Mouse (Mus musculus): ENCODE measurements at regions not wholly inside any gene's neighbourhood (a gene's known extent, or its start where the extent isn't known, plus 50 kb on each side); places are given as distances from the start of the nearest gene placed in this dataset.

DNA sequence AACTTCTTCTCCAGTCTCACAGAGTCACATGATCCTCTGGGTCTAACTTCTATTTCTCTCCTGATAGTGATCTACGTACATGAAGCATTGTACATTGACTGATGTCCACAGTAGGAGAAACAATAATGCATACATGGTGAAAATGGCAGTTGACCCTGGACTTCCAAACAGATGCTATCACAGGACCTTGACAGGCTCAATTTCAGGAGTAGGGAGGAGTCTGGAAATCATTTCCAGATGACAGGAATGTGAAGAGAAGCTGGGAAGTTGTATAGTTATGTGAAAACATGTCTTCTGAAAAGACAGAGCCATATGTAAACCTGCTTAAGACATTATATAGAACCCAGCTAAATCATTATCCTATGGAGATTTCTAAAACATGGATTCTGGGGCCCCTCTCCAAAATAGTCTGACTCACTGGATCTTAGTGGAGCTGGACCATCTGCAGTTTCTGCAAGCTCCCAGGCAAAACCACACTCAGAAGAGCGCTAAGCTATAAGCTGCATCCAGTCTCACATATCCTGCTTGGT is 322.3 kb upstream of the Ldb2 start:
- no peak for ATAC-seq (ENCODE audit: low read depth)
- H3K27ac ChIP-seq (ENCODE audit: low read length): no peak overlapping the region
- H3K4me1 ChIP-seq (replicated peaks; ENCODE audit: control insufficient read depth, insufficient read depth, low read length): no peaks in the 10 kb centered on the region
- no peaks in the 10 kb centered on the region for H3K27me3 ChIP-seq (ENCODE audit: control insufficient read depth, insufficient read depth, low read depth, low read length)
- H3K4me2 ChIP-seq (ENCODE audit: low read depth, low read length): no peak overlapping the region
- no peaks in the 10 kb centered on the region for H3K36me3 ChIP-seq (ENCODE audit: control insufficient read depth, insufficient read depth, low read length)
- 75% methylated on average over 2 of the region's 2 CpGs for WGBS
- H3K4me3 ChIP-seq (ENCODE audit: low read length): no peak overlapping the region
- H3K9ac ChIP-seq (ENCODE audit: low read length): no peak overlapping the region
- no peaks in the 10 kb centered on the region for H3K9me3 ChIP-seq (ENCODE audit: control insufficient read depth, low read length)

DNA sequence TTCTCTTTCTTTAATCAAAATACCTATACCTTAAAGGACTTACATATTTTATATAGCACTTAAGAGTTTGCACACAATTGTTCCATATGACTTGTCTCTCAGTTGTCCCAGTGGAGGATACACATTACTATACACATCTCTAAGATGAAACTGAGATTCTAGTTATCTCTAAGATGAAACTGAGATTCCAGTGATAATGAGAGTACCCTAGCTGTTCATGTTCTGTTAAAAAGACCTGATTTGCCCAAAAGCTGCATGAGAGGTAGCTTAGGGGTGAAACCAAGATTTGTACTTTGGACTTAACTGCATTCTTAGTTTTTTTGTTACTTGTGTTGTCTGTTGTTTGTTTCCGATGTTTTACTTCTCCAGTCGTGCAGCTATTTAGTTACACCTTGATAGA is 320.3 kb upstream of the Ldb2 start:
- no peaks in the 10 kb centered on the region for H3K36me3 ChIP-seq (ENCODE audit: control insufficient read depth, insufficient read depth, low read length)
- no peaks in the 10 kb centered on the region for H3K4me1 ChIP-seq (replicated peaks; ENCODE audit: control insufficient read depth, insufficient read depth, low read length)
- WGBS: 86% methylated on average over 2 of the region's 2 CpGs
- H3K27ac ChIP-seq (ENCODE audit: low read length): no peak overlapping the region
- no peak overlapping the region for H3K4me3 ChIP-seq (ENCODE audit: low read length)
- no peak overlapping the region for H3K9ac ChIP-seq (ENCODE audit: low read length)
- no peak overlapping the region for H3K4me2 ChIP-seq (ENCODE audit: low read depth, low read length)
- H3K27me3 ChIP-seq (ENCODE audit: control insufficient read depth, insufficient read depth, low read depth, low read length): no peaks in the 10 kb centered on the region
- no peak for ATAC-seq (ENCODE audit: low read depth)
- H3K9me3 ChIP-seq (ENCODE audit: control insufficient read depth, low read length): no peaks in the 10 kb centered on the region

DNA sequence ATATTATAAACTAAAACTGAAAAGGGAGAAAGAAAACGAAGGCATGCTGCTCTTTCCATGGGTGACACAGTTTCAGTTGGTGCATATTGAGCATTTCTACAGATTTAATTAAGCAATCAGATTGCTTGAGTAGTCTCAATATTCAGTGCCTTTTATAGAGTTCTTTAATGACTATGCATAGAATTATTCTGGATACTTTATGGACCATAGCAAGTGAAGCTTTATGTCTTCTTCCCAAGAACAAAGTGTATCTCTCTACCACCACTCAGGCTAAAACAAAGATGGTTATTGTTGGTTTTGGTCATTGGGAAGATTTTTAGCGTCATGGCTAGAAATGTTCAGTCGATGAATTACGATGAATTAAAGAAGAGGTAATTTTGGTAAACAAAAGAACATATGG is 311.8 kb upstream of the Ldb2 start:
- no peaks in the 10 kb centered on the region; the same call in 1 of the 2 replicates for H3K4me1 ChIP-seq (replicated peaks; ENCODE audit: control insufficient read depth, insufficient read depth, low read length)

DNA sequence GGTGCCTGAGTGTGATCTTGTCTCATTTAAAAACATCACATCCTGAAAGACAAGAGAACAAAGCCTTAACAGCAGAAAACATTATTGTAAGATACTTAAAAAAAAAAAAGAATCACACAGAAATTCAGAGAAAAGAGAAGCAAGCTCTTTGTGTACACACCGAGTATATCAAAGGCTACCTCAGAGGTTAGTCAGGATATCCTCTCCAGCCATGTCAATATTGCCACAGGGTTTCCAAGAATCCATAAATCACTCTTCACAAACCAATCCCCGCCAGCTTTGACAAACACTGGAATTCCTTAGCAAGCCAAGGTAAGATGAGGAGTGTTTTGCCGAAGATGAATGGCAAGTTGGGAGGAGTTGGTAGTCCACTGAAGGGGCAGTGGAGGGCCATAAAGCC is 311.3 kb upstream of the Ldb2 start:
- Histone ChIP-seq H3K4me2 (ENCODE audit: low read depth, low read length) (no peak overlapping the region), H3K36me3 (ENCODE audit: control insufficient read depth, insufficient read depth, low read length) (no peaks in the 10 kb centered on the region), H3K4me1 (replicated peaks; ENCODE audit: control insufficient read depth, insufficient read depth, low read length) (no peaks in the 10 kb centered on the region; the same call in 1 of the 2 replicates), H3K27me3 (ENCODE audit: control insufficient read depth, insufficient read depth, low read depth, low read length) (no peaks in the 10 kb centered on the region), H3K9me3 (ENCODE audit: control insufficient read depth, low read length) (no peaks in the 10 kb centered on the region), H3K27ac (ENCODE audit: low read length) (no peak overlapping the region), H3K4me3 (ENCODE audit: low read length) (no peak overlapping the region), H3K9ac (ENCODE audit: low read length) (no peak overlapping the region)
- WGBS: 34% methylated on average over 3 of the region's 3 CpGs
- peak; percentile 54 for ATAC-seq (ENCODE audit: low read depth)

More for the DNA sequence above, 311.8 kb upstream of the Ldb2 start:
- no peaks in the 10 kb centered on the region for H3K27me3 ChIP-seq (ENCODE audit: control insufficient read depth, insufficient read depth, low read depth, low read length)
- H3K9ac ChIP-seq (ENCODE audit: low read length): no peak overlapping the region
- WGBS: 61% methylated on average over 4 of the region's 4 CpGs
- H3K27ac ChIP-seq (ENCODE audit: low read length): no peak overlapping the region
- H3K4me3 ChIP-seq (ENCODE audit: low read length): no peak overlapping the region
- no peaks in the 10 kb centered on the region for H3K9me3 ChIP-seq (ENCODE audit: control insufficient read depth, low read length)
- H3K36me3 ChIP-seq (ENCODE audit: control insufficient read depth, insufficient read depth, low read length): no peaks in the 10 kb centered on the region
- H3K4me2 ChIP-seq (ENCODE audit: low read depth, low read length): no peak overlapping the region
- no peak for ATAC-seq (ENCODE audit: low read depth)

DNA sequence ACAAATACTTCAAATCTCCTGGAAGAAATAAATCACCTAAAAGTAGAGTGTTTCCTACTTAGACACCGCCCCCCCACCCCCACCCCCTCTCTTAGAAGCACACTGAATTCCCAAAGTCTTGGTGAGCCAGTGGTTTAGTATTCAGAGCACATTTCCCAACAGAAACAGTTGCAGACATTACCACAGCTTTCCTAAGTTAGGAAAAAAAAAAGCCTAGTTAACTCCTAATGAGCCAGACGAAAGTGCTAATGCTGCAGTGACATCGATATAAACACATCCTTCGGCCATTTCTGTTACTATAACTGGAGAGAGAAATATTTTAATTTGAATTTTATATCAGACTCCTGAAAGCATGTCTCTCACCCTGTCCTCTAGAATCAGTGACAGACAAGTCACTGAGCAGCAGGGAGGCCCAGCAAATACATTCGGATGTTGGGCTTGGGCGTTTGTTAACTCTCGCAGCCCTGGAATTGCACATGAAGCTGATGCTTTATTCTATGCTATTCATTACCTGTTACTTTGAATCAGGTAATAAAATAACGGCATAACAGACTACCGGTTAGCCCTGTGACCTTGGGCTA is 305.8 kb upstream of the Ldb2 start:
- Histone ChIP-seq H3K4me2 (ENCODE audit: low read depth, low read length) (no peak overlapping the region), H3K36me3 (ENCODE audit: control insufficient read depth, insufficient read depth, low read length) (no peaks in the 10 kb centered on the region), H3K4me1 (replicated peaks; ENCODE audit: control insufficient read depth, insufficient read depth, low read length) (peaks cover 4% of the 10 kb centered on the region), H3K27ac (ENCODE audit: low read length) (no peak overlapping the region), H3K27me3 (ENCODE audit: control insufficient read depth, insufficient read depth, low read depth, low read length) (no peaks in the 10 kb centered on the region), H3K9me3 (ENCODE audit: control insufficient read depth, low read length) (no peaks in the 10 kb centered on the region), H3K4me3 (ENCODE audit: low read length) (no peak overlapping the region), H3K9ac (ENCODE audit: low read length) (no peak overlapping the region)
- WGBS: 69% methylated on average over 9 of the region's 9 CpGs
- no peak for ATAC-seq (ENCODE audit: low read depth)

DNA sequence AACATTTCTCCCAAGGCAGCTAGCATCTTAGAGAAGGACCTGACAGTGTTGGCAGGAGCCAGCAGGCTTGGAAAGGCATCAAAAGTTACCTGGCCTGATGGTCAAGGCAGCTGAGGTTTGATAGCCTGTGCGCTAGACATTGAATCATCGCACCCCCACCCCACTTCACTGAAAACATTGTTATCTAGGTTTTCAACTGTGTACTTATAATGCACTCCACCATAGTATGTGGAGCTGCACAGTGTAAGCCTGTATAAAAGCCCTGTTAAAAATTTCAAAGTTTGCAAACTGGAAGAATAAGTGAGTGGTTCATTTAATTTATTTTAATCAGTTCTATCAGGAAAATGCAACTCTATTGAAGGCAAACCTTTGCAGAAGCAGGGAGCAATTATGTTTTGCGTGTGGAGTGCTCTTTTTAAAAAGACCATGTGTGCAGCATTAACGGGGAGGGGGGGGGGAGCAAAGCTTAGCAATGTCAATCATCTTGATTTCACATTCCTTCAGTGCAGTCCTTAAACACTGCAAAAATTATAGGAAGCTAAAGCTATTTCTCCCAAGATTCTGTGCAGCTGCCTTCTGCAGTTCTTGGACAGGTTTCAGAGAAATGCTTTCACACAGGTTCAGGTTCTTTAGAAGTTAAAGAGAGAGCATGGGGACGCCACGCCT is 304.4 kb upstream of the Ldb2 start:
- peak; percentile 67; the same call in 1 of the 2 replicates for ATAC-seq (ENCODE audit: low read depth)
- Histone ChIP-seq H3K27ac (ENCODE audit: low read length) (no peak overlapping the region), H3K9me3 (ENCODE audit: control insufficient read depth, low read length) (no peaks in the 10 kb centered on the region), H3K36me3 (ENCODE audit: control insufficient read depth, insufficient read depth, low read length) (no peaks in the 10 kb centered on the region), H3K4me3 (ENCODE audit: low read length) (no peak overlapping the region), H3K4me1 (replicated peaks; ENCODE audit: control insufficient read depth, insufficient read depth, low read length) (peaks cover 4% of the 10 kb centered on the region), H3K4me2 (ENCODE audit: low read depth, low read length) (no peak overlapping the region), H3K9ac (ENCODE audit: low read length) (no peak overlapping the region), H3K27me3 (ENCODE audit: control insufficient read depth, insufficient read depth, low read depth, low read length) (no peaks in the 10 kb centered on the region)
- WGBS: 61% methylated on average over 6 of the region's 6 CpGs

DNA sequence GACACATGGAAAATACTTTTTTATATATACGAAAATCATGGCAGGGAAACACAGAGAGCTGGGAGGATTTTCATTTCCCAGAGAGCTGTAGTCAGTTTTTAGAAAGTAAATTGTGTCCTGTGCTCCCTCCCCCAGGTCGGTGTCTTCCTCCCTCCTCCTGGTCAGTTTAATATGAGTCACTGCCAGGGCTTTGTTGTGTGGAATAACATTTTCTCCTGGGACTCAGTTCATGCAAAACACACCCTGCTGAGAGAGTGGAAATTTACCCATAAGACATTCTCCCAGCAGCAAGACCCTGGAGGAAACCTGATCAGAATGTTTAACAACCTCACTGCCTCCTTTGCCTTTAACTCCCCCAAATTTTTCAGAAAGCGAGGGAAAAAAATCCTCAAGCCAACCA is 303.2 kb upstream of the Ldb2 start:
- H3K27me3 ChIP-seq (ENCODE audit: control insufficient read depth, insufficient read depth, low read depth, low read length): no peaks in the 10 kb centered on the region
- WGBS: 56% methylated on average over 3 of the region's 3 CpGs
- no peak overlapping the region for H3K4me3 ChIP-seq (ENCODE audit: low read length)
- no peaks in the 10 kb centered on the region for H3K9me3 ChIP-seq (ENCODE audit: control insufficient read depth, low read length)
- H3K9ac ChIP-seq (ENCODE audit: low read length): no peak overlapping the region
- no peak overlapping the region for H3K27ac ChIP-seq (ENCODE audit: low read length)
- H3K4me1 ChIP-seq (replicated peaks; ENCODE audit: control insufficient read depth, insufficient read depth, low read length): peaks cover 4% of the 10 kb centered on the region
- ATAC-seq (ENCODE audit: low read depth): no peak
- H3K4me2 ChIP-seq (ENCODE audit: low read depth, low read length): no peak overlapping the region
- no peaks in the 10 kb centered on the region for H3K36me3 ChIP-seq (ENCODE audit: control insufficient read depth, insufficient read depth, low read length)

DNA sequence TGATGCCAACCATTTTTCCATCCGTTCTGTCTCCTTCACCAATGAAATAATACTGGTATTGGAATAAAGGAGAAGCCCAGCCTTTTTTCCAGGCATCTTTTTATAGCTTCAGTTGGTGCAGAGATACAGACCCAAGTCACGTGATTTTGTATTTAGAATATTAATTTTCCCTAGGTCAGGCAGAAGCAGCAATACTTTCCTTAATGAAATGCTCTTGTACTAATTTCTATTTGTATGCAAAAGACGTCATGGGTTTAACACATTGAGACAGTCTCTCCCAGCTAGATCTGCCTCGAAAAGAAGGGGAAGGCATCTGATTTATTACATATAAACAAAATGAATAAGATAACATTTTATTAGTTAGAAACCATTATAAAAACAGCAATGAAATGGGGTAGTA is 302.3 kb upstream of the Ldb2 start:
- WGBS: 46% methylated on average over 4 of the region's 4 CpGs
- Histone ChIP-seq H3K4me2 (ENCODE audit: low read depth, low read length) (no peak overlapping the region), H3K4me1 (replicated peaks; ENCODE audit: control insufficient read depth, insufficient read depth, low read length) (peaks cover 4% of the 10 kb centered on the region), H3K27ac (ENCODE audit: low read length) (no peak overlapping the region), H3K9me3 (ENCODE audit: control insufficient read depth, low read length) (no peaks in the 10 kb centered on the region), H3K36me3 (ENCODE audit: control insufficient read depth, insufficient read depth, low read length) (no peaks in the 10 kb centered on the region), H3K4me3 (ENCODE audit: low read length) (no peak overlapping the region), H3K9ac (ENCODE audit: low read length) (no peak overlapping the region), H3K27me3 (ENCODE audit: control insufficient read depth, insufficient read depth, low read depth, low read length) (no peaks in the 10 kb centered on the region)
- ATAC-seq (ENCODE audit: low read depth): no peak

DNA sequence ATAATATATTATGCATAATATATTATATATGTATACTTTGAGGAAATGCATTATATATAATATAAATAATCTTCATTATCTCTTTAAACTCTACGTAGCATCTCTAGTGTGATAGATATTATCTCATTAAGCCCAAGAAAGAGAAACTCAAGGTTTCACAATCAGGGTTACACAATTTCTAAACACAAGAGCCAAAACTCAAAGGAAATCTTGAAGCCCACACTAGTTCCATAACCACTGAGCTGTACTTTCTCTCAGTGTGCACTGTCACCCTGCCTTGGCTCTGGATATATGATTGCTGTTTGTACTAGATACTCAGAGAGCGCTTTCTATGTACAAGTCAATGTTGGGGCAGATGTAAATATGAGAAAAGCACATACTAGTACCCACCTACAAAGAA is 299.6 kb upstream of the Ldb2 start:
- H3K9me3 ChIP-seq (ENCODE audit: control insufficient read depth, low read length): no peaks in the 10 kb centered on the region
- H3K36me3 ChIP-seq (ENCODE audit: control insufficient read depth, insufficient read depth, low read length): no peaks in the 10 kb centered on the region
- H3K4me3 ChIP-seq (ENCODE audit: low read length): no peak overlapping the region
- H3K4me1 ChIP-seq (replicated peaks; ENCODE audit: control insufficient read depth, insufficient read depth, low read length): peaks cover 4% of the 10 kb centered on the region
- 75% methylated on average over 2 of the region's 2 CpGs for WGBS
- no peak overlapping the region for H3K9ac ChIP-seq (ENCODE audit: low read length)
- no peak overlapping the region for H3K27ac ChIP-seq (ENCODE audit: low read length)
- H3K4me2 ChIP-seq (ENCODE audit: low read depth, low read length): no peak overlapping the region
- no peaks in the 10 kb centered on the region for H3K27me3 ChIP-seq (ENCODE audit: control insufficient read depth, insufficient read depth, low read depth, low read length)
- no peak for ATAC-seq (ENCODE audit: low read depth)
